Mouse (Mus musculus) NIH3T3 (cell line): ENCODE measurements around the gene Ankrd33.

Experiments used
- DNase-seq: peaks from one replicate; pipeline ENCODE4 v3.0.0-alpha.2; 2012; ENCODE audit warnings: low read depth

The Ankrd33 gene

GRCm38 (mm10) chr15:101147115-101147909, 31.8 kb downstream of the Ankrd33 start:
- DNase-seq = no peak

GRCm38 (mm10) chr15:101147910-101148273, 32.3 kb downstream of the Ankrd33 start:
- no peak for DNase-seq

GRCm38 (mm10) chr15:101148604-101149003, 33.0 kb downstream of the Ankrd33 start:
- DNase-seq = no peak

- DNase-seq = no peak
These were observed 36.1 kb downstream of the Ankrd33 start for GRCm38 (mm10) chr15:101151409-101152261.

- DNase-seq = no peak
These were observed 39.4 kb downstream of the Ankrd33 start for GRCm38 (mm10) chr15:101154700-101155616.

- no peak for DNase-seq
These were observed 44.6 kb downstream of the Ankrd33 start for GRCm38 (mm10) chr15:101160128-101160527.

- DNase-seq = no peak
These were observed 45.0 kb downstream of the Ankrd33 start for GRCm38 (mm10) chr15:101160591-101160990.

- DNase-seq = no peak
These were observed 46.0 kb downstream of the Ankrd33 start for GRCm38 (mm10) chr15:101161534-101161933.

- peak; percentile 60 for DNase-seq
These were observed 47.5 kb downstream of the Ankrd33 start for GRCm38 (mm10) chr15:101163056-101163458.

- peak; percentile 90 for DNase-seq
These were observed 48.3 kb downstream of the Ankrd33 start for GRCm38 (mm10) chr15:101163854-101164253.

GRCm38 (mm10) chr15:101164291-101164690, 48.7 kb downstream of the Ankrd33 start:
- no peak for DNase-seq

- DNase-seq = no peak
These were observed 50.3 kb downstream of the Ankrd33 start for GRCm38 (mm10) chr15:101165658-101166437.

- no peak for DNase-seq
These were observed 52.0 kb downstream of the Ankrd33 start for GRCm38 (mm10) chr15:101167553-101167952.
